Mouse (Mus musculus) telencephalon, adult 2 months (tissue): ENCODE results near the gene Mapk7.

Source experiments
- DNase-seq: peaks from one replicate; pipeline ENCODE4 v3.0.0-alpha.2; 2011; ENCODE audit warnings: low read depth, low spot score

Mapk7 gene

DNA sequence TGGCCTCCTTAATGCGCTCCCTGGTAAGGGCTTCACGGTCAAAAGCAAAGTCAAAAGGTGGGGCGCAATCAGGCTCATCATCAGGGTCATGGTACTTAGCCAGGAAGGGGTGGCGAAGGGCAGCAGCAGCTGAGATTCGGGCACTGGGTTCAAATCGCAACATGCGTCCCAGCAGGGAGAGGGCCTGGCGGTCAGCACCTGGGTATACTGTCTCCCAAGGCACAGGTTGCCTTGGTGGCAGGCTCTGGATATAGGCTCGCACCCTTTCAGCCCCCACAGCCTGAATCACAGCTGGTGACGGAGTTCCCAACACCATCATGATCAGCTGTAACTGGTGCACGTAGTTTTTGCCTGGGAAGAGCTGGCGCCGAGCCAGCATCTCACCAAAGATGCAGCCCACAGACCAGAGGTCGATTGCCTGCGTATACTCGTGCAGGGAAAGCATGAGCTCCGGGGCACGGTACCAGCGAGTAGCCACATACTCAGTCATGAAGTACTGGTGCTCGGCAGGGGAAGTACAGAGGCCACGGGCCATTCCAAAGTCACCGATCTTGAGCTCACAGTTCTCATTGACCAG lies 3.2 kb downstream of the Mapk7 start:
- no peak for DNase-seq

DNA sequence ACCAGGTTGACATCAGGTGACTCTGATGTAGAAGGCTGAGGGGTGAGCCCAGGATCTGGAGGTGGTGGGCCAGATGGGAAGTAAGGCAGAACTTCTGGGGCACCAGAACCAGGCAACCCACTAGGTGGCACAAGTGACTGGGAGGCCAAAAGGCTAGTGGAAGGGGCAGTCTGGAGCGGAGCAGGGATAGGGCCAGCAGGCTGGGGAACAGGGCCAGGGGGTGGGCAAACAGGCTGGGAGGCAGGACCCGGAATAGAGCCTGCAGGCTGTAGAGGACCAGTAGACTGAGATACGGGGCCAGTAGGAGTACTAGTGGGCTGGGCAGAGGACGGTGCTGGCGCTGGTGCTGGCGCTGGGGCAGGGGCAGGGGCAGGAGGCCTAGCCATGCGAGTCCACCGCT lies 4.3 kb downstream of the Mapk7 start:
- DNase-seq: no peak

DNA sequence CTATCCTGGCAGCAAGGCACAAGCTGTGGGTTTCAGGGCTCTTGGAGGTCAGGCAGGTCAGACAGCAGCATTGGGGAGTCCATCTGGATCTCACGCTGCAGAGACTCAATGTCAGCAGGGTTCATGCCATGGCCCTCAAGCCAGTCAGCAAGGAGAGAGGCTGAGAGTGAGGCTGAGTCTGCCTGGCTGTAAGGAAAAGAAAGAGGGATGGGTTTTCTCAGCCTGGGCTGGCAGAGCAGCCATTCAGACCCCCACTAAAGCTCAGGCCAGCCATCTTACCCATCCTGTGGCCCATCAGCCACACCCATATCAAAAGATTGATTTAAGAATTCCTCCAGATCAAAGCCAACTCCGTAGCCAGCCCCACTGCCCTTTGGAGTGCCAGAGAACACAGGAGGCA lies 5.1 kb downstream of the Mapk7 start:
- DNase-seq: no peak

DNA sequence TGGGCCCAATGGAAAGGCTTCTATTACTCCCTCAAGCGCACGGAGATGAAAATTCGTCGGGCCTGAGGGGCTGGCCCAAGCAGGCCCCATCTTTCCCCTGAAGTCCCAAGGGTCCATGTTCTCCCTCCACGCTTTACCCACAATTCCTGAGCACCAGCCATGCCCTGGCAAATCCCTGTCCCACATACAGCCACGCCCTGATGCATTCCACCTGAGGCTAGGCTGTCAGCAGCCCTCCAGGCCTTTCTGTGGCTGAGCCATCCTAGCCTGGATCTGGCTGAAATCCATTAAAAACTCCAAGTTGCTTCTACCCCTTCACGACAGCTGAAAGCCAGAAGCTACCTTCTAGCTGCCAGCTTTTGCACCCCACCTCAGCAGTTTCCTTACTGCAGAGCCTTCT lies 6.3 kb downstream of the Mapk7 start:
- DNase-seq: no peak

DNA sequence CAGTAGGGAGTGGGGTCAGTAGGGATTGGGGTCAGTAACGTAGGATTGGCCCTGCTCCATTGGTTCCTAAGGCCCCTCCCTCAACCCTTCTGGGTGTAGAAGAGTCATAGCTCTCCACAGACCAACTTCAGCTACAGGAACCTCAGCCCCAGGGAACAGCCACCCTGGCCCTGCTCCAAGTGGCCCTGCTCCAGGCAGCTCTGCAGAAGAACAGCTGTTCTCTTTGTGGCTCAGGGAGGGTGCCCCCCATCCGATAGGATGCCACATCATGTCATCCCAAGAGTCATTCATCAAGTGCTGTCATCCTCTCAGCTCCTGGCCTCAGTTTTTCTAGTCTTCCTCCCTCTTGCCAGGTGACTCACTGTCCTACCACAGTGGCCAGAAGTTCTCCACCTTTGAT lies 6.8 kb downstream of the Mapk7 start:
- no peak for DNase-seq

DNA sequence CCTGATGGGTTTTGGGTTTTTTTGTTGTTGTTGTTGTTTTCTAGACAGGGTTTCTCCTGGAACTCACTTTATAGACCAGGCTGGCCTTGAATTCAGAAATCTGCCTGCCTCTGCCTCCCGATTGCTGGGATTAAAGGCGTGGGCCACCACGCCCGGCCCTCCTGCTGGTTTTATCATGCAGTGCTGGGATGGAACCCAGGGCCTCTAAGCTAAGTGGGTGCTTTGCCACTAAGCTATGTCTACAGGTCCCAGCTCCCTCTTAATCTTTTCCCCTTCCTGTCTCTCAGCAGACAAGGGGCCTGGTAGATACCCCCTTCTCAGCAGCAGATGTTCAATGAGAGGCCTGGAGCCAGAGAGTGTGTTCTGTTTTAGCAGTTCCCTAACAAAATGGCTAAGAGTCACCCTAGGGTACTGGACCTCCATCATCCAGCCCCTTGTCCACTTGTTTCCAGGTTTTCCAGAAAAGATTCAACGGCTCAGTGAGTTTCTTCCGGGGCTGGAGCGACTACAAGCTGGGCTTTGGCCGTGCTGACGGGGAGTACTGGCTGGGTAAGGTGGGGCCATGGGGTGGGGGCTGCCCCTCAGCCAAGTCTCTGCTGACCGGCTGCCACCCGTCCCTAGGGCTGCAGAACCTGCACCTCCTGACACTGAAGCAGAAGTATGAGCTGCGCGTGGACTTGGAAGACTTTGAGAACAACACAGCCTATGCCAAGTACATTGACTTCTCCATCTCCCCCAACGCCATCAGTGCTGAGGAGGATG lies 7.6 kb downstream of the Mapk7 start:
- DNase-seq: no peak

DNA sequence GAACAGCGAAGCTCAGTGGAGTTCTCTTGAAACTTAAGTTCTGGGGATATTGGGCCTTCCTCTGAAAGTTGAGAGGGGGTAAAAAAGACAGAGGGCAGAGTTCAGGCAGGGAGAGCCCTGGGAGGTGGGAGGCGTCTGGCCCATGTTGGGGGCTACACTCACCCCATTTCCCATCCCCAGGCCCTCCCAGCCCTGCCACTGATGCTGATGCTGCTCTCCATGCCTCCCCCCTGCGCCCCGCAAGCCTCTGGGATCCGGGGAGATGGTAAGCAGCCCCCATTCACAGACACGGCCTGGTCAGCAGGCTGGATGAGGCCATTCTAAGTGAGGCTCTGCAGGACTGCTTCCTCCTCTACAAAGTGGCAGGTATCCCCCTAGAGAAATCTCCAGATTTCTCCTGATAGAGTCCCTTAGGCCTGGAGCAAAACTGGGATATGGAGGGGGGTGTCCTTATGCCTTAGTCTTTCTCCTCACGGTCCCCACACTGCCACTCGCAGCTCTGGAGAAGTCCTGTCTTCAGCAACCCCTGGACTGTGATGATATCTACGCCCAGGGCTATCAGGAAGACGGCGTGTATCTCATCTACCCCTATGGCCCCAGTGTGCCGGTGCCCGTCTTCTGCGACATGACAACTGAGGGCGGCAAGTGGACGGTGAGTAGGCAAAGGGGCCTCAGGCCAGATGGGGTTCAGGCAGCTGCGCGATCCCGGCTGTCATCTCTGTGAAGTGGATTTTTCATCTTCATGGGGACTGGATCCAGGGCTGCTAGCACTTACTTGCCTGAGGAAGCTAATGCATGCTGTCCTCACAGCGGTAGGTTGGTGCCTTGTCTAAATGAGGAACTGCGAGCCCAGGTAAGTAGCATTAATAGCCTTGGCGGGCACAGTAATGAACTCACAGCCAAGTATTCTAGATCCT lies 8.4 kb downstream of the Mapk7 start:
- no peak for DNase-seq

DNA sequence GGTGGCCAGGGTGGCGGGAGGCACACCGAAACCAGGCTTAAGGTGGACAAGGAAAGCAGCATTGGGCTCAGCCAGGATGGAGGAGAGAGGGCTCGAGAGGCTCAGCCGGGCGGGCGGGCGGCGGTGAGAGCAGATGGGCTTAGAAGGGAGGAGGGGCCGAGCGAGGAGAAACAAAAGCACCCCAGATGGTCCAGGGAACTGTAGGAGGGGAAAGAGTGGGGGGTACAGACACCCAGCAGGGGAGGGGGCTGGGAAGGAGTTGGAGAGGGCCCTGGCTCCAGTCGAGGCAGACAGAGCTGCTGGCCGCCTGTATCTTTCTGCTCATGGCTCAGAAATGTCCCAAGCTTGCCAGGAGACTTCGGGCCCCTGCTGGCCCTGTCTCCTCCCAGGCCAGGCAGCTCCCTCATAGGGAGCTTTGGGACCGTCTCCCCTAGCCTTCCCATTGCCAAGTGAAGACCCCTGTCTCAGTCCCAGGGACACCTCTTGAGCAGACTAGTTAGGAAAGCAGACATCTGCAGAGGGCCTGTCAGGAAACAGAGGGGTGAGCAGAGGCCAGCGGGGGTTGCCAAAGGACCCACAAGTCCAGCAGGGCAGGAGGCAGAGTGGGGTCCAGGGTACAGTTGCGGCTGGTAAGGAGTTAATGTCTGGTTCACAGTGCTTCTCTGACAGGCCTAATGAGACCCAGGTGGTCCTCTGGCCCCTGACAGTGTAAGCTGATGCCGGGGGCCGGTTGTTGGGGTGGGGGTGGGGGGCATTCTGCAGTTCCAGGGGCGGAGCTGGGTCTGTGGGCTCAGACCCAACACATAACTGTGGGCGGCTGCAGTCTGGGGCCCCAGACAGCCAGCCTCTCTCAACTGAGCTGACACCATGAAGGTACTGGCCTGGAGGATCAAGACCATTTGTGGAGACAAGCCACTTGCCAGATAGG lies 9.3 kb downstream of the Mapk7 start, which contains the start of gene Mfap4:
Gene Mfap4 (plus strand): TSS at position 819 of the 928 bp plus-strand sequence.
- peak; percentile 63 for DNase-seq

DNA sequence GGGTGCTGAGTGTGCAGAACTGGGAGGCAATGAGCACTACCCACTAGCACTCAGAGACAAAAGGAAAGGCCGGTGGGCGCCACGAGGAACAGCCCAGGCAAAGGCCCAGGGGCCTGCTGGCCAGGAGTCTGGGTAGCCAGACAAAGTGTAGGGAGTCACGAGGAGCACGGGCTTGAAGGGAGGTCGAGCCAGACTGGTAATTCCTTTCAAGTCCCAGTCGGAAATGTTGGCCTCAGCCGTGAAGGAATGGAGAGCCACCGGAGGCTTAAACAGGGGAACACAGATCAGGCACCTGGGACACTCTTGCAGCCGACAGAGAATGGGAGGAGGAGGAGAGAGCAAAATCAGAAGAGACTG lies 10.0 kb downstream of the Mapk7 start:
- DNase-seq: no peak

DNA sequence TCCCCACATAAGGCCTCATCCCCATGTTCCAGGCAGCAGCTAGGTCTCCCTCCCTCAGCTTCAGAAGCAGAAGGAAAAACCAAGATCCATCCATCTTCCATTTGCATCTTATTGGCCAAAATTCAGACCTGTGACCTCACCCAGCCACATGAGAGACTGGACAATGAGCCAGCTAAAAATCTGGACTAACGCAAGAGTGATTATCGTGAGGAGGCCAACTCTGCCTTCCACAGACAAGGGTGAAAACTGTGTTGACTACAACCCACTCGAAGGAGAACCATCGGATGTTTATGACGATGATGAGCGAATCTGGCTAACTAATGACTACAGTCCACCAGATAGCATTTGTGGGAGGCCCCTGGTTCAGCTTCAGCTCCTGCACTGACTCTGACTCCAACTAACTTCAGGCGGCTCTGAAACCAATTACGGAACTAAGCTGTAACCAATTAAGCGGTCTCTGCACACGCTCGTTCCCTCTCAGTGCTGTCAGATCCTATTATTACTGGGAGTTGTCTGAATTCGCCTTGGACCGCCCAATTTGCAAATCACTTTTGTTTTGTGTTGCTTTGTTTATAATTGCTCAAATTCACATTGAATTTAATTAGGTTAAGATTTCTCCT lies 10.9 kb downstream of the Mapk7 start:
- DNase-seq: no peak

DNA sequence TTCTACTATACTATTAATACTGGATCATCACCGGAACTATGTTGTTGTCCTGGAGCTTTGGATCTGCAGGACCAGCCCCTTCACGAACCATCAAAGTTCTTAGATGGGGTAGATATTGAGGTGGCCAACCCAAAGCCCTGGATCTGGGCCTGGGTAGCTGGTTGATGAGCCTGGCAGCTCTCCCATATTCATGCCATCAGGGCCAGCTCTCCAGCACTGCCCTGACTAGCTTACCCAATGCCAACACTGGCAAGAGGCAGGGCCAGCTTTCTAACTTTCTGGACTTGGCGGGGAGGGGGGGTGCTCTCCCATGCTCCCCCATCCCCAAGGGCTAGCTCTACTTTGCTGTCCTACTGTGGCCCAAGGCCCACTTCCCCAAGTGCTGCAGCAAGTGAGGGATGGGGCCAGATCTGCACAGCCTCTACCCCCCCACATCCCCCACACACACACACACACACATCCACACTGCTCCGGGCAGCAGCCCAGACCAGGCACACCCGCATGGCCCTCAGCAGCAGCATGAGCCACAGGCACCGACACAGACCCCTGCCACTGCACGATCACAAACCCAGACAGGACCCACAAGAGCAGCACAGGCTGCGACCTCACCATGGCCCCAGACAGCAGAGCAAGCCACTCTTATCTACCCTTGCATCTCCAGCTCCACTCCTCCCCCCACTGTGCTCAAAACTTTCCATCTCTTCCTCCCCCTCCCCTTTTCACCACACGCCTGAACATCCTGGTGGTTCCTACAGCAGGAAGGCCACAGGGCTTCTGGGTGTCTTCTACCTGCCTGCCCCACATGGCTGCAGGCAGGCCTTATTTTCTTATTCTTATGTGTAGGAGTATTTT lies 12.7 kb downstream of the Mapk7 start:
- no peak for DNase-seq

DNA sequence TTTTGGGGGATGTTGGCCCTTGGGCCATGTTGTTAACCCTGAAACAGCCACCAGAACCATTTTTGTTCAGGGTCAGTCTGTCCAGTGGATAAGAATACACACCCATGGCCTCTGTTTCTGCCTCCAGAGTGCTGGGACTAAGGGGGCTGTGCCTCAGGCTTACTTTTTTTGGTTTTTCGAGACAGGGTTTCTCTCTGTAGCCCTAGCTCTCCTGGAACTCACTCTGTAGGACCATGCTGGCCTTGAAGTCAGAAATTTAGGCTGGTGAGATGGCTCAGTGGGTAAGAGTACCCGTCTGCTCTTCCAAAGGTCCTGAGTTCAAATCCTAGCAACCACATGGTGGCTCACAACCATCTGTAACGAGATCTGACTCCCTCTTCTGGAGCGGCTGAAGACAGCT lies 15.4 kb downstream of the Mapk7 start:
- no peak for DNase-seq

DNA sequence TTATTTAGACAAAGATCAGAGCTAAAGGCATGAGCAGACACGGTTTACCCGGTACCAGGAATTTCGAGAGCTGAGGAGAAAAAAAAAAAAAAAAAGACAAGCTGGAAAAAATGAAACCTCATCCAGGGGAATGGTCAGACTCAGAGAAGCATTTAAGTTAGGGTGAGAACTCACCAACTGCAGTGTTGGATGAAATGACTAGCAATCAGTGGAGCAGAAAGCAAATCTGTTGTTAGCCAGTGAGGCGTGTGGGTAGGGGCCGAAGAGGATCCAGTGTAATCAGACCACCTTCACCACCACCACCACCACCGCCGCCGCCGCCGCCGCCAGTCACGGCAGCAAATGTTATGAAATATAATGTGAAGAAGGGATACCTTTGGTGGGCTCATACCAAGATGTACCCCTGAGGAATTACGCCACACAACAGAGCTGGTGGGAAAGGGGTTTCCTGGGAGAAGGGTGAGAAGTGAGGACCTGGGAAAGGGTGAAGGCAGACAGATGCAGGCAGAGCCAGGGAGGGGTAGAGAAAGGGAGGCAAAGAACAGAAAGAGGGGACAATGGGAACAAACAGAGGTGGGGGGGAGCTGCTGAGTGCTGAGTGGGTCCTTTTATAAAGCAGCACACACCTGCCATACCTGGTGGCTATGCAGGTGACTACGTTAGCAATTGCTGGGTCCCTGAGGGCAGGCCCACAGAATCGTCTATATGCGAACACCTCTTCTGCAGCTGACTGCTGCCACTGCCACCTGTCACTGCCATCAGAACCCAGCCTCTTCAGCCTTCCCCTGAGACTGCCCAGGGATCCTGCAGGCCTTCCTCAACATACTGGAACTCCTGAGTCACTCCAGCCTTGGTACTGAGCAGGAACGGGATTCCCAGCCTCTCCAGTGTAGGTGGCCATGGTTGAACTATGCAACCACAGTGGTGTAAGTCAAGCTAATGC lies 16.4 kb downstream of the Mapk7 start:
- DNase-seq: no peak

DNA sequence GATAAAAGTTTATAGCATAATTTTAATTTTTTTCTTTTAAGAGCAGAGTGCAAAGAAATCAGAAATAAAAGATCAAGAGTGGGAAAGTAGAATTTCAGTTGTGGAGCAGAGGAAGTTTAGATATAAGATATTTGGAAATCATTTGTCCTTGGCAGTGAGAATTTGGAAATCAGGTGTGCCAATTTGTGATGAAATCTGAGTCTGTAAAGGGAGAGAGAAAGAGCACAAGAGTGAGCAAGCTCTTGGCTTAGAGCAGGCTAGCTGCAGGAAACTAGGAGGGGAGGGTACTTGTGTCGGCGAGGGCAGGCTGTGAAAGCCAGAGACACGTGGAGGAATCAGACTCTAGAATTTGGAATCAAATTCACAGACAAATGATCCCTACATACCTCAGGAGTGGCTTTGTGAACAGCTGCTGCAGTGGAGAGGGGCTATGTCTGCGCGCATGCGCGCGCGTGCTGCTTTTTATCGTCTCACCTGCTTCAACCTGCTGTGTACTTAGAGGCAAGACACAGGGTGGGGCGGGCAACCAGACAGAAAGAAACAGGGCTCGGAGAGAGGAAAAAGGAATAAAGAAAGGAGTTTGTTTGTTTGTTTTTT lies 17.3 kb downstream of the Mapk7 start:
- DNase-seq: no peak

DNA sequence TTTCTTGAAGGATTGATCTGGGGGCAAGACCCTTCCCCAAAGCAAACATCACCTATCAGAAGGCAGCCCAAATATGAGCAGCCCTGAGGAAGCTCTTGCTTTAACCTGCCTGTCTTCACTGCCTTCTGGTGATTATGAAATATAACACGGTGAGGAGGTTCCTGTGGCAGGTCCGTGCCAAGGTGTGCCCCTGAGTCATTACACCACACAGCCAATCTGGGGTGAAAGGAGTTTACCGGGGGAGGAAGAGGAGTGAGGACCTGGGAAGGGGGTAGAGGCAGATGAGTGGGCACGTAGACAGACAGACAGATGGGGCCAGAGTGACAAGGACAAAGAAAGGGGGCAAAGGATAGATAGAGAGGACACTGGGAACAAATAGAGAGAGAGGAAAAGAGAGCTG lies 20.6 kb downstream of the Mapk7 start:
- DNase-seq: no peak

DNA sequence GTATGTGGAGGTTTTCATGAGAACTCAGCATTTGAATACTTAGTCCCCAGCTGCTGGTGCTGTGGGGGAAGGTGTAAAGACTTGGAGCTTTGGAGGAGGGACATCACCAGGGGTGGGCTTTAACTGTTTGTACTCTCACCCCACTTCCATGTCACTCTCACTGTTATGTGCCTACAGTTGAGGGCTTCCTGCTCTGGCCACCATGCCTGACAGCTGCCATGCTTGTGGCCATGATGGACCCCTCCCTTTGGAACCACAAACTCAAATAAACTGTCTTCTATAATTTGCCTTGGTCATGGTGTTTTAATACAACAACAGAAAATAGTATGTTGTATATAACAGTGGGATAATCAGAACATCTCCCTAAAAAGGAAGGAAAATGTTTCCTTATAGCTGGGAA lies 23.3 kb downstream of the Mapk7 start:
- no peak for DNase-seq

DNA sequence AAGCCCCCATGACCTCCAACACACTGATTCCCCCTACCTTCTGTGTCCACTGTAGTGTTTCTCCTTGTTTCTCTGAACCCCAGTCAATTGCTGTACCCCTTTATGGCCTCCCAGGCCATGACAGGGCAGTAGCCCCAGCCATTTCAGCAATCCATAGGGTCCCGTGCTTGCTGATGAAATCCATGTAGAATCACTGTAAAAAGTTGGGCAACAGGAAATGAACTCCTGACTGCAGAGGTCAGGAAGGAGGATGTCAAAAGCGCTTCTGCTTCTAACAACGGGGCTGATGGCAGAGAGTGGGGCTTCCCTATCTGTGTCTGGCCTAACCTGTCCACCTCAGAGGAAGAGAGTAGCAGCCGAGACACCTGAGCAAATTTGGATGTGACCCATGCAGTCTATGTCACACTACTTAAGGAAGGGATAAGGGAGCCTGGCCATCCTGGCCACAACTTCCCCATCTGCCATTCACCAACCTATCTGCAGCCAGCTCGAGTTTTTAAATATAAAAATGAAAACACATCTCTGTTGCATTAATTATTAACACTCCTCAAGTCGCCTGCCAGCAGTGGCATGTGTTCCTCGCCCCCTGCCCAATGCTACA lies 24.8 kb downstream of the Mapk7 start:
- no peak for DNase-seq

DNA sequence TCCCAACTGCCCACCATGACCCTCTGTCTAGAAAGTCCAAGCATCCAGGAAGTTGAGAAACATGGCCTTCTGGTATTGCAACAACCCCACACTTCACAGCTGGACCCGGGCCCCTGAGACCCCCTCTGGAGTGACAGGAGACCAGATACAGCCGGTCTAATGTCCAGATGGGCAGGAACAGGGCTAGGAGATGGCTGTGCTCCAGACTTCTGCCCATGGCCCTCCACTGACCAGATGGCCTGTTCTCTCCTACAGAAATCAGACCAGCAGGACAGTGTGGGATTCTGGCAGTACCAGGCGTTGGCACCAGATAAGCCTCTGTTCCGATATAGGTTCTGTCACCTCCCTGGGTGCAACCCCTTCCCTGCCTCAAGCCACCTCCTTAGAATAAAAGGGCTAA lies 25.7 kb downstream of the Mapk7 start:
- no peak for DNase-seq
